ENCODE assay signal across 23 mouse cellular contexts in the genomic region with DNA sequence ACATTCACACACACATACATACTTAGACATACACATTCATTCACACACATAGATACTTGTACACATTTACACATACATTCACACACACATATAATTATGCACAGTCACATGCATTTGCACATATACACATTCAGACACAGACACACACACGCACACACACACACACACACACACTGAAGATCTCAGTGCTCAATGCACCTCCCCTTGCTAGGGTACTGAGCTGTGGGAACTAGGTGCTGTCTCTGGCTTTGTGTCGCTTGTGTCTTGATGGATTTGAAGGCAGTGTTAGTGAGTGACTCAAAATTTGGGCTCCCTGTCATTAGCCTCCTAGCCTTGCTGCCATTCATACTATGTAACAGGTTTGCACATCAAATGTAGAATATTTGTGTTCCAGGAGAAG. TPM values are rescaled to one million over a fixed set of nuclear protein-coding genes. Genes with fewer than 3 reads are reported as not detected.
DNase-seq lines count a peak whose midpoint lies in the region; ATAC-seq and TF ChIP-seq lines count a peak whose summit lies in the region.
"Had no signal": no experiment of that assay in that cellular context is flagged by ENCODE, and none has a peak within 500 bp of the region (broad histone marks: within the 10 kb centered on the region; RNA-seq: fewer than 3 reads in every experiment).

No protein-coding gene starts in this region.

- 88% methylated on average over 2 of the region's 2 CpGs for WGBS in heart, embryonic 11.5 days (ENCODE audit: insufficient replicate concordance)
- whole genome bisulfite sequencing in heart, adult 2 months: 89% methylated on average over 2 of the region's 2 CpGs

- TF ChIP-seq EP300 in heart, adult 2 months (IDR thresholded peaks at IDR 0.05; ENCODE audit: insufficient read depth, low read depth, low read length): peak; percentile 84

- peaks cover 5% of the 10 kb centered on the region; the same call in 1 of the 2 replicates for H3K4me1 ChIP-seq in heart, embryonic 11.5 days (ENCODE audit: control insufficient read depth, insufficient read depth, low read length)
- no peaks in the 10 kb centered on the region for H3K4me1 ChIP-seq in heart, adult 2 months (ENCODE audit: control insufficient read depth, insufficient read depth, low read length)

- no peak for ATAC-seq in heart, embryonic 11.5 days (replicated peaks; ENCODE audit: insufficient number of reproducible peaks, low FRiP score, low TSS enrichment)
- ATAC-seq: activated CD4-positive, CD25-positive, alpha-beta regulatory T cell, adult 4 months; CD4-positive, CD25-positive, alpha-beta regulatory T cell, adult 4 months; Patski had no signal

- H3K4me3 ChIP-seq in heart, embryonic 11.5 days (ENCODE audit: low read depth, low read length): no peak overlapping the region
- H3K4me3 ChIP-seq in heart, adult 2 months: no peak overlapping the region
- H3K4me3 ChIP-seq in C2C12 (ENCODE audit: insufficient read depth, poor library complexity, severe bottlenecking) (no peak overlapping the region), myocyte (no peak overlapping the region)

- H3K4me2 ChIP-seq in heart, embryonic 11.5 days: no peak overlapping the region
- H3K4me2 ChIP-seq in myocyte (ENCODE audit: low read depth): no peak overlapping the region

- H3K9ac ChIP-seq in heart, embryonic 11.5 days (ENCODE audit: low read depth, low read length): no peak overlapping the region
- no peak overlapping the region for H3K9ac ChIP-seq in heart, adult 2 months (ENCODE audit: low read depth, low read length)

- H3K79me3 ChIP-seq in C2C12 (ENCODE audit: low read depth): peaks cover 6% of the 10 kb centered on the region

- DNase-seq in heart, adult 11 months: peak; percentile 66
- DNase-seq in heart, adult 2 months: no peak
- no peak for DNase-seq in heart, postnatal 36 days
- DNase-seq in frontal cortex, postnatal 36 days (ENCODE audit: low spot score in 2 of 2): no peak
- DNase-seq in layer of hippocampus, postnatal 14 days (ENCODE audit: low spot score in 2 of 2): no peak
- DNase-seq: adrenal gland, adult 2 months; adrenal gland, adult 8-10 months; adrenal gland, postnatal 10 days; adrenal gland, postnatal 14 days; adrenal gland, postnatal 25 days; adrenal gland, postnatal 36 days; B cell, adult 2 months; cerebellum, adult 11 months; cerebellum, adult 11-12 months; cerebellum, adult 18-20 months had no signal

- H3ac ChIP-seq in C2C12 (ENCODE audit: control insufficient read depth, insufficient read length, low read depth): peak overlapping the region; percentile 6
- no peak overlapping the region for H3ac ChIP-seq in myocyte (ENCODE audit: control insufficient read depth, insufficient read length)

- no peak overlapping the region for H3K27ac ChIP-seq in heart, embryonic 11.5 days (ENCODE audit: low read depth, low read length)
- no peak overlapping the region for H3K27ac ChIP-seq in heart, adult 2 months

- intact Hi-C loops in heart, adult 2 months (cut with DNase I): no loop called here
- intact Hi-C loops in heart, postnatal 36 days (cut with DNase I): no loop called here

- H3K27me3 ChIP-seq in heart, embryonic 11.5 days (ENCODE audit: control insufficient read depth, insufficient read depth, low read length): no peaks in the 10 kb centered on the region
- H3K27me3 ChIP-seq in heart, adult 2 months (ENCODE audit: control insufficient read depth, insufficient read depth, low read length): no peaks in the 10 kb centered on the region
- no peaks in the 10 kb centered on the region for H3K27me3 ChIP-seq in C2C12 (ENCODE audit: control insufficient read depth, insufficient read depth, insufficient read length)
- no peaks in the 10 kb centered on the region for H3K27me3 ChIP-seq in myocyte (ENCODE audit: control insufficient read depth, insufficient read depth, insufficient read length)
- H3K27me3 ChIP-seq: CH12.LX, Patski had no signal

- TF ChIP-seq POLR2A in heart, adult 2 months (IDR thresholded peaks at IDR 0.05; ENCODE audit: insufficient read depth, low read depth, low read length): no peak; the same call in 1 of the 2 replicates
- no peak for TF ChIP-seq POLR2A in myocyte (IDR thresholded peaks at IDR 0.05; ENCODE audit: insufficient read length, low read depth)

- no peaks in the 10 kb centered on the region for H3K79me2 ChIP-seq in heart, adult 2 months (replicated peaks; ENCODE audit: control insufficient read depth, insufficient read depth, low read length)
- peaks cover 15% of the 10 kb centered on the region for H3K79me2 ChIP-seq in C2C12 (ENCODE audit: control insufficient read depth, insufficient read depth)
- H3K79me2 ChIP-seq in myocyte (ENCODE audit: control insufficient read depth, insufficient read depth): no peaks in the 10 kb centered on the region

- no peaks in the 10 kb centered on the region for H3K9me3 ChIP-seq in heart, embryonic 11.5 days (replicated peaks; ENCODE audit: control insufficient read depth, low read length)
- H3K9me3 ChIP-seq: G1E had no signal

- H3K36me3 ChIP-seq in heart, embryonic 11.5 days (ENCODE audit: control insufficient read depth, insufficient read depth, low read length): peaks cover 22% of the 10 kb centered on the region
- H3K36me3 ChIP-seq in heart, adult 2 months (ENCODE audit: control insufficient read depth, insufficient read depth, low read length): peaks cover 6% of the 10 kb centered on the region; the same call in 1 of the 2 replicates
- H3K36me3 ChIP-seq in C2C12 (ENCODE audit: control insufficient read depth, insufficient read depth) (peaks cover 80% of the 10 kb centered on the region), myocyte (ENCODE audit: control insufficient read depth, insufficient read depth) (peaks cover 29% of the 10 kb centered on the region)

- no peak for TF ChIP-seq CTCF in heart, adult 2 months (IDR thresholded peaks at IDR 0.05)
- no peak for TF ChIP-seq CTCF in C2C12 (IDR thresholded peaks at IDR 0.05; ENCODE audit: control insufficient read depth, insufficient read depth, insufficient read length)

TF ChIP-seq in C2C12, 6 proteins besides CTCF, POLR2A, EP300 and RAD21:
- TF ChIP-seq MAX (IDR thresholded peaks at IDR 0.05): no peak
- TF ChIP-seq MYOD1 (IDR thresholded peaks at IDR 0.05; ENCODE audit: control insufficient read depth, insufficient read length, low read depth): no peak
- TF ChIP-seq USF1 (IDR thresholded peaks at IDR 0.05; ENCODE audit: low read depth): no peak
- no peak for TF ChIP-seq CEBPB (IDR thresholded peaks at IDR 0.05; ENCODE audit: low read depth)
- no peak for TF ChIP-seq MYOG (IDR thresholded peaks at IDR 0.05; ENCODE audit: control insufficient read depth, extremely low read depth, insufficient read length)
- TF ChIP-seq FOSL1 (IDR thresholded peaks at IDR 0.05; ENCODE audit: insufficient read depth, low read length, poor library complexity, severe bottlenecking): no peak

TF ChIP-seq in myocyte, 11 proteins besides CTCF, POLR2A, EP300 and RAD21:
- TF ChIP-seq CEBPB (IDR thresholded peaks at IDR 0.05; ENCODE audit: insufficient read depth, poor library complexity, severe bottlenecking) (no peak), TCF12 (IDR thresholded peaks at IDR 0.05; ENCODE audit: insufficient read depth, poor library complexity, severe bottlenecking) (no peak), POLR2AphosphoS2 (IDR thresholded peaks at IDR 0.05; ENCODE audit: insufficient read length, low read depth) (peak; percentile 29)

RNA-seq across cellular contexts. Expression of gene AI597479, which starts 24.1 kb away (rescaled TPM):
- polyA plus RNA-seq in heart, embryonic 11.5 days (2014; fragmentation: Nextera tagmentation; extraction: Ambion mirVana): 22.4 and 29.8 TPM in 2 replicates
- 10 to 100 TPM; 20.3 to 21.1 TPM for total RNA-seq in heart, adult 2 months (2021)
- 8.4 and 13.2 TPM in 2 replicates for polyA plus RNA-seq in heart, adult 2 months (2012; rRNA removed)
- 10 to 100 TPM; 17.6 to 19.9 TPM for total RNA-seq in heart, postnatal 36 days (2021)
- polyA plus RNA-seq in C2C12 (2012; fragmentation: generic; extraction: Trizol): 6.6 TPM
- polyA plus RNA-seq in myocyte (2012; fragmentation: generic; extraction: Trizol): 12.0 TPM
- 10 to 100 TPM; 21.3 to 21.7 TPM for total RNA-seq in layer of hippocampus, postnatal 14 days (2021)

RNA-seq across cellular contexts. Expression of gene Tgfbrap1, which starts 24.2 kb away (rescaled TPM):
- 8.6 and 8.7 TPM in 2 replicates for polyA plus RNA-seq in heart, embryonic 11.5 days (2014; fragmentation: Nextera tagmentation; extraction: Ambion mirVana)
- 10 to 100 TPM; 13.9 to 14.5 TPM for total RNA-seq in heart, adult 2 months (2021)
- polyA plus RNA-seq in heart, adult 2 months (2012; rRNA removed): 11.2 and 15.4 TPM in 2 replicates
- 10 to 100 TPM; 14.9 to 15.3 TPM for total RNA-seq in heart, postnatal 36 days (2021)
- polyA plus RNA-seq in C2C12 (2012; fragmentation: generic; extraction: Trizol): 9.5 TPM
- polyA plus RNA-seq in myocyte (2012; fragmentation: generic; extraction: Trizol): 12.8 TPM
- 10 to 100 TPM; 40.6 to 42.3 TPM for total RNA-seq in layer of hippocampus, postnatal 14 days (2021)
